Mouse (Mus musculus): Measurements from ENCODE around the gene Csnka2ip.

The Csnka2ip gene

DNA sequence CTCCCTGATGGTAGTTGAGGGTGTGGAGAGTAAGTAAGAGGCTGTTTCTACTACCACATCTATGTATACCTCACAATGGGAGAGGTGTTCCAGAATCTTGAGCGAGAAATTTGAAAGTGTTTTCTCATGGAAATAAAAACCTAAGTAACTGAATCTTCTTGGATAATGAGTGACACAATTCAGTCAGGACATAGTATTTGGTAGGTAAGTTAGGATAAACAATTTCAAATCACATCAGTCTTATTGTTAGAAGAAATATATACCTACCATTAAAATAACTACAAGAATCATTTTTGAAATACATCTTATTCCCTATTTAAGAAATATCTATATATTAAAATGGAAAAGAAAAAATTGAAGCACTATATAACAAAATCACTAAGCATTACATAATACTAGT, at the start of gene Csnka2ip:
Csnka2ip (minus strand) TSS at position 101 of the 400 bp plus-strand sequence.
- no peak for DNase-seq (ENCODE audit: low spot score)

DNA sequence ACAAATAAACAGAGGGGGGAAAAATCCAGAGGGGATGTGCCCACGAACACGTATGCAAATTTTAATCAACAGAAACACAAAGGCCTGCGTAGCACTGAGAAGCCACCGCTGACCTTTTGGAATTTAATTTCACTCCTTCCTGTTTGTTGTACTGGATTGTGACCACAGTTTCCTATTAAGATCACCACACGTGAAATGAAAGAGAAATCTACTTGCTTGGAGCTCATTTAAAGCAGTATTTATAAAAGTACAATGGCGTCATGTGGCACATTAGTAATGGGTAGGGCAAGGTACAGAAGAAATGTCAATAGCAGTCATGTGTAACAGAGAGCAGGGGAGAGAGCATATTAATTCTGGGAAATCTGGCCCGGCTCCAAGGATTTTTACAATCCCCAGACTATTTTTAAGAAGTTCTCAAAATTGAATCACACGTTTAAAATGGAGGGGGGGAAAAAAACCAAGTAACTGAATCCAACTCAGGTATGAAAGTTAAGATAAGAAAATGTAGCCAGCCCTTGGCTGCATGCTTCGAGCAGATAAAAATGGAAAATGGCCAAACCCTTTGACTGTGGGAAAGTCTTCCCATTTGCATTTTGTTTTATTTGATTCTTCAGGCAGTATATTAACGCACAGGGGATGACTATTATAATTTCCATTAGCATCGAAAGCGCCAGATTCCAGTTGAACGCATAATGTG, 47.5 kb upstream of the Csnka2ip start:
- no peak for DNase-seq (ENCODE audit: low spot score)

DNA sequence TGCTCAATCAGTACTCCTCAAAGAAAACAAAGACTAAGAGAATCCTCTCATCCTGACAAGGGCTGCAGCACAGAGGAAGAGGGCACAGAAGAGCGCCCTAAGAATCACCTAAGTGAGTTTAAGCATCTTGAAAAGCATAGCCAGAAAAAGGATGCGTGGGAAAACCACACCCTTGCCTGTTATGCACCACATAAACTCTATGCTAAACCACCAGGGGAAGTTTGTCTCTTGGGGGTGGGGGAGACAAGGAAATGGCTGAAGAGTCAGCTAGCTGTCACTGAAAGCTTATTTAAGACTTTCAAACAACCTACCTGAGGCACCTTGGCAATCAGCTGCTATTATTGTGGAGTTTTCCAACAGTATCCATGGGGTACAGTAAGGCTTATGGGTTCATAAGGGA, 45.6 kb upstream of the Csnka2ip start:
- DNase-seq (ENCODE audit: low spot score), result no peak

DNA sequence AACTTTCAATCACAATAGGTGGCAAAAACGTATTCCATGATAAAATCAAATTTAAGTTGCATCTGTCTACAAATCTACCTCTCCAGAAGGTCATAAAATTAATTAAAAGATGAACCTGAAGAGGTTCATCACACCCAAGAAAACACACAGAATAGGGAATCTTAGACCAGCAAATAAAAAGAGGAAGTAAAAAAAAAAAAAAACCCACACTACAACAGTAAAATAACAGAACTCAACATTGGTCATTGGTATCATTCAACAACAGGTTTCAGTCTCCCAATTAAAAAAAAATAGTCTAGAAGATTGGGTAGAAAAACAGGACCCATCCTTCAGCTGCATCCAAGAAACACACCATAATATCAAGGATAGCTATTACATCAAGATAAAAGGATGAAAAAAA, 32.9 kb upstream of the Csnka2ip start:
- DNase-seq (ENCODE audit: low spot score), result no peak

DNA sequence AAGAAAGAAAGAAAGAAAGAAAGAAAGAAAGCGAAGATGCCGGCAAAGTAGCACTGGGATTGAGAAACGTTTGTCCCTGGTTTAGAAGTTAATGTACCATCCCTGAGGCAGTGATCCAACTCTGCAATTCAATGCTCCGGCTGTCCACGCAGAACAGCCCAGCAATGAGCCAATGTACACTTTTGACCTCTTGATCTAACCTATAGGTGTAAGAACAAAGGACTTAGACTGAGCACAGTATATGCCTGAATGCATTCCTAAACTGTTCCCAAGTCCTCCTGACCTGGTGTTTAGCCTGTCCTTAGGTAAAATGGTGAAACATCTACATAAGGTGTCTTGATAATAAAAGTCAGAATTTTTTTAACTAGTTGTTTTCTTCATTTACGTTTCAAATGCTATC, 17.9 kb upstream of the Csnka2ip start:
- DNase-seq (ENCODE audit: low spot score), result no peak

DNA sequence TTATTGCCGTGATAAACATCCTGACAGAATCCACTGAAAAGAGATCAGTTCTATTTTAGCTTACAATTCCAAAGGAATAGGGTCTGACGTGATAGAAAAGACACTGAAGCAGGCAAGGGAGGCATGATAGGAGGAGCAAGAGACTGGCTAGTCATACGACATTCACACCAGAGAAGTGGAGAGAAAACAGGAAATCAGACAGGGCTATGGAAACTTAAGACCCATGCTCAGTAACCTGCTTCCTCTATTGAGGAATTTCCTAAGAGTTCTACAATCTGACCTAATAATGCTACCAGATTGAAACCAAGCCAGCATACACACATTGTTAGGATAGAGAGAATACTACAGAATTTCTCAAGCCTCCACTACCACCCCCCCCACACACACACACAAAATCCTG, 12.4 kb upstream of the Csnka2ip start:
- no peak for DNase-seq (ENCODE audit: low spot score)

DNA sequence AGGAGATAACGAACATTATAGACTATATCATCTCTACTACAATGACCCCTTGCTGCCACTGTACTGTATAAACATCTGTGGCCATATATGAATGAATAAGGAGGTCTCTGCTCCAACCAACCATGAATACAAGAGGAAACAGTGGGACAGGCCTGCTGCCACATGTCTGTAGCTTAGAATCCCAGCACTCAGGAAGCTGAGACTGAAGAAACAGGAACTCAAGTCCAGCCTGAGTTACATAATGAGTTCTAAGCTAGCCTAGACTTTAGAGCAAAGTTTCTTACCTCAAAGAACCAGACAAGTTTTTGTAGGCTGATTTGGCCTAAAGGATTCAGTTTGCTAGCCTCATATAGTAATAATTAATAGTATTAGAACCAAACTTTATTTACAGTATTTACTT, 5.6 kb upstream of the Csnka2ip start:
- DNase-seq (ENCODE audit: low spot score), result no peak

DNA sequence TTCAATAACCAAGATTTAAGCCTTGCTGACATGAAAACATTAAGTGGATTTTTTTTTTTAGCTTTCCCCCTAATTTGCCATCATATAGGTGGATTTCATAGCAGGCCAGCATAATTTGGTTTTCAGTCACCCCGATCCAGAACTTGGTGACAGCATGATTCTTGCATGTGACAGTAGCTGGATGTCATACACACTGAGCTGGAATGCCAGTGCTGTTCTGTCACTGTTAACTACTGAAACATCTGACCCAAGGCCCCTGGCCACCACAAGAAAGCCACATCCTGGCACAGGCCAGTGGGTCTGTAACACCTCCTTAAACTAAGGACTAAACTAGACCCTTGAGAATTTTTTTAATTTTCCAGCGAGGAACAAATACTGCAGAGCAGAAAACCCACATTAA, 15.4 kb downstream of the Csnka2ip start:
- no peak for DNase-seq (ENCODE audit: low spot score)

DNA sequence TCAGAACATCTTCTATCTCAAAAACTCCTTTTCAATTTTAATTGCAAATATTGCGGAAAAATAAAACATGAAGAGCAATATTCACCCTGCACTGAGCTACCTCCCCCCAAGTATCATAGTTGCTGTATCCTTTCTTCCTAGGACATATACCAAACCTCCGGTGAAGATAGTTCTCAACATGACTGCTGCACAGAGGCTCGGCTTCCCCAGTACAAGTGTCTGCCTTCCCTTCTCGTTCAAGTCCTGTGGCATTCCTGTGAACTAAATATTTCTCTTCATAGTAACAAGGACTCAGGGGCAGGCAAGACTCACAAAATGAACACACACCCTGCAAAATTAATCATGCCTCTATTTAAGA, 16.0 kb downstream of the Csnka2ip start:
- no peak for DNase-seq (ENCODE audit: low spot score)

DNA sequence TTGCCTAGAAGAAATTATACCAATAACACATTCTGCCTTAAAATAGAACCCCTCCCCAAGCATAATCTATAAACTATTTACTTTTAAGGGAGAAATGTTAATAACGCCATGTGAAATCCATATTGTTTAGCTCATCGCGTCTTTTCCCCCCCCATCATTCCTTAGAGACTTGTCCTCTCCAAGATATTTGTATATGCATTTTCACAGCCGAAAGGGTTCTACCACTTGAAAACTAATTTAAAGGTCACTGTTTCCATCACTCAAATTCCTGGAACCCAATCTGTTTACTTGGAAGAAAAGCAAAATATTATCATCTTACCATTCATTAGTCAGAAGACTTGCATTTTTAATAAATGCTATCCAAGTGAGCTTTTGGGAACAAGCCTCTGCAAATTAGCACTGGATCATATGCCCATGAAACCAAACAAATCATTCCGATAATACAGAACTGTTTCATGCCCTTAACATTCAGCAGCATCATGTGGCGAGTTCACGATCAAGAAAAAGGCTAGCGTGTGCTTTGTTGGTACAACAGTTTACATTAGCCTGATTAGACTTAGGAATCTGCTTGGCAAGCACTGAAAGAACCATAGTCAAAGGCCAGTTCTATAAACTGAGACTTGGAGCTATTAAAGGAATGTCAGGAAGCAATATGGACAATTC, 16.5 kb downstream of the Csnka2ip start:
- DNase-seq (ENCODE audit: low spot score), result no peak

DNA sequence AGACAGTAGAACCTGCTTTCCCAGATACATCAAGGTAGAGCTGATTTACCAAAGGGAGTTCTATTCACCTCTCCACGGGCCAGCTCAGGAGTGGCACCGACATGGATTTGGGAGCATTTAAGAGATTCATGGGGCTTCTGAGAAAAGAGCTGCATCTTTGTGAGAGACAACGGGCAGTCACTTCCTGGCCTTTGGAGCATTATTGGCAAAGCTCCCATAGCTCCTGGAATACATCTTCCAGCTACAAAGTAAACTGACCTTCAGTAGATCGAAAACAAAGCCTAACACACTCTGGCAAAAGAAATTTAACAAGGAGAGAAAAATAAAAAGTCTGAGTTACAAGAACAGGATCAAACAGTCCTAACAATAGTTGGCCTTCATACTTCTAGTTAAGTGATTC, 17.6 kb downstream of the Csnka2ip start:
- DNase-seq (ENCODE audit: low spot score), result no peak

DNA sequence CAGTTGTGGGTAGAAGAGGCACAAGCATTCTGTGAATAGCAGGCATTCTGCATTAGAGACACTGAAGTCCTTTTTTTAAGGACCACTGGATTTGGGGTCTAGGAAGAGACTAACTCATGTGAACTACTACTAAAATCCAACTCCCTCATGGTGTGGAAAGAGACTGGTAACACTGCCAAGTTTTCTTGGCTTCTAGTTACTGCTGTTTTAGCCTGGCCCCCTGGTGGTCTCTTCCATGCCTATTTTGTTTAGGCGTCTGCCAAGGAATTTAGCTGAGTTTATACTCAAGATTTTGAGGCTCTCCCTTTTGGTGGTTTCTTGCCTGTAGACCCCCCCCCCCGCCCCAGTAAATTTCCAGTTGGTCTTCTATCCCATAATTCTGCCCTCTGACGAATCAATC, 18.8 kb downstream of the Csnka2ip start:
- no peak for DNase-seq (ENCODE audit: low spot score)

DNA sequence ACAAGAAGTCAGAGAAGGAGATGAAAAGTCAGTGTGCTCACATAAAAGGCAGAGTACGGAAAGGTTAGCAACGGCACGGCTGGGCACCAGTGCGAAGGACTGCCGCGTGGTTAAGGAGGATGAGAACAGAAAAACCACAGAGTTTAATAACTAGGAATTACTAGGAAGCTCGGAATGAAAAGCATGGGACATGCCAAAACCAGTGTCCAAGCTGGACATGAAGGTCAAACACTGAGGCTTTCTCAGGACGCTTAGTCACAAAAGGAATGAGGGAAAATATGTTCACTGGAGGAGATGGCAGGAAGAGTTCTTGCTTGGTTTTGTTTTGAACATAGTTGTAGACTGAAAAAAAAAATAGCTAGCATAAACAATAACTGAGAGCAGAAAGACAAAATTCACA, 32.7 kb downstream of the Csnka2ip start:
- DNase-seq (ENCODE audit: low spot score), result no peak

DNA sequence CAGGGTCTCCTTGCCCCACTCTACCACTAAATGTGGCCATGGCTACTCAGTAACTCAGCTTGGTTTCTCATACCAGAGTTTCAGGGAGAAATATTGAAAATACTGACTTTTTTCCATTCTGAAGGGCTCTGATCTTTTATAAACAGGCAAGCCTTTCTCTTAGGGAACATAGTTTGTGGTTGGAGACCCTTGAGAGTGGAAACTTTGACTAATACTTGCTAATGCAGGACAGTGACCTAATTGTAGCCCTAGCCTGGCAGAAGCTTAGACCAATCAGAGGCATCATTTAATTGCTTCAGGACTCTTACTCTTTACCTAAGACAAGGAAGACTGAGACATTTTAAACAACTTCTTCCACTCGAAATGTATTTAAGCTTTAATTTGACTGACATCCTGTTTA, 39.1 kb downstream of the Csnka2ip start:
- DNase-seq (ENCODE audit: low spot score), result no peak

DNA sequence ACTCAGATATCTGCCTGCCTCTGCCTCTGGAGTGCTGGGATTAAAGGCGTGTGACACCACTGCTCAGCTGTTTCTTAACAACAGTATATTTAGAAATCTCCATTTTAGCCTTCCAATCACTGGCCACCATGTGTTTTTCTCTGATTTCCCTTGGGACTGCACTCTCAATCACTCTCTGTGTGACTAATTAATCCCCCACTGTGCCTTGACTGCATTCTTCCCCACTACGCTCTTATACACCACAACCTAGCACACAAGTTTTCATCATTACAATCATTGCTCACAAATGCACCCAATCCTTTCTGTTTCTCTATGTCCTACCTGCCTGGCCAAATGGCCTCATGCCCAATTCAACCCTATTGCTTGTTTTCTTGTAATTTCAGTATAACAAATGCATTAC, 43.7 kb downstream of the Csnka2ip start:
- DNase-seq (ENCODE audit: low spot score), result no peak

DNA sequence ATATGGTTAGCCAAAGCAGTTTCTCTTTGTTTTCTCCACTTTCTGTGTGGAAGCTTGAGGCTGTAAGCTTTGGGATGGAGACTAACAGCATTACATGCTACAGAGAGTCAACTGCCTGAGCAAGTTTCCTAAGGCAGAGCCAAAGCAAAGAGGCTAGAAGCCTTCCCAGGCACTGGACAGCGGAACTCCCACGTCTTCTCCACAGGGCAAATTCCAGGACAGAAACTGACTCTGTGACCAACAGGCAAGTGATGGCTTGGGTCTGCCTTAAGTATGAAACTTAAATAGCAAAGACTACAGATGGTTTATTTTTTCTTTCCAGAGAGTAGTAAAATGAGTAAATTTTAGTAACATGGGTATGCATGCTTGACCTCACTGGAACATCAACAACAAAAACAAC, 75.3 kb downstream of the Csnka2ip start:
- DNase-seq (ENCODE audit: low spot score), result no peak

DNA sequence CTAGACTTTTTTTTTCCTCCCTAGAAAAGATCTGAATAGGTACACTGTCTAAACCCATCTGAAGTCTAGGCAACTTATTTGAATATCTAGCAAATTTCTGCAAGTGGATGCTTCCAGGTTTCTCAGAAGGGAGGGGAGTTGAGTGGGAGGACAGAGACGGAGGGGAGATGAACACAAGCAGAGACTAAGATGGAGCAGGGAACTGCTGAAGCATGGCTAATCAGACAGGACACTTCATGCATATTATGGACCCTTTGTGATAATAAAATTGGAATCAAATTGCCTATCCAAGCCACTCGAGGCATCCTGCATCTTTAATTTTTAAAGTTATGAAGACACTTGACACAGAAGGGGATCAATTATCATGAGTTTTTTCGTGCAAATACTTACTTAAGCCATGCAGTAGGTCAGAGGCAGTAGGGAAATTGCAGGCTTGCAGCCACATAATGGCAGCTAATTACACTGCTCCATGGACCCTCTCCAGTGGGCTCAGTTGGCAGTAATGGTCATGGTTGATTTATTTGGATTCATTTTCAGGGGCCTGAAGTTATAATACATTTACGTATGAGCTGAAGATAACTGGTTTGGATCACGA, 78.1 kb downstream of the Csnka2ip start:
- no peak for DNase-seq (ENCODE audit: low spot score)

DNA sequence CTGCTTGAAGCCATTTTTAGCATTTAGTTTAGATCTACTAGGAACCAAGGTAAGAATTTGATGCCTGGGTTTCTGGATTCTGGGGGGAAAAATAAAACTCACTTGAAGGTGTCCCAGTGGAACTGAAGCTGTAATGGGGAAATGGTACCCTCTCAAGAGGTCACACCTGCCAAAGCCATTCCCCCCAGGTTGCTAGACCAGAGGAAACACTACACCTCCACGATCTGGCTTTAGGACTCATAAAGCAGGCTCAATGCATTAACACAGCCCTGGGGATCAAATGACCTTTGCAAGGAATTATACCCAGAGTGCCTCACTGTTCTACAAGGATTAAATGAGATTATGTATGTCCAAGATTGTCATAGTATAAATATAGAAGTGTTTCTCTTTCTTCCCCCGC, 88.8 kb downstream of the Csnka2ip start:
- DNase-seq (ENCODE audit: low spot score), result no peak
